Mouse (Mus musculus) limb, embryonic 11.5 days (tissue): ENCODE measurements around the gene AA467197. TPM values are rescaled to one million over a fixed set of nuclear protein-coding genes. Genes with fewer than 3 reads are reported as not detected.
A peak's percentile ranks its signal among the peaks of the same experiment; 100 is the strongest.

Experiments
- ATAC-seq: fragments of 200-750 bp; cut with Nextera tagmentation; 2 replicates; pipeline ENCODE4 v1.8.0; 2017; ENCODE audit warnings: low read depth; ENCODE audit not compliant: insufficient number of reproducible peaks, low FRiP score, low TSS enrichment
- DNase-seq: peaks from one replicate; pipeline ENCODE4 v3.0.0-alpha.2; 2015; ENCODE audit warnings: low spot score
- H3K27ac ChIP-seq: fragments of 300-500 bp; sonication (generic); replicated peaks from 2 replicates; pipeline ENCODE4 v1.5.1; 2014; ENCODE audit warnings: low read depth, mild to moderate bottlenecking, low read length
- H3K27me3 ChIP-seq: fragments of 300-500 bp; sonication (generic); 2 replicates; pipeline ENCODE4 v1.6.1; 2014; ENCODE audit warnings: mild to moderate bottlenecking, low read length, mixed read lengths; ENCODE audit not compliant: control insufficient read depth, insufficient read depth
- H3K36me3 ChIP-seq: fragments of 300-500 bp; sonication (generic); 2 replicates; pipeline ENCODE4 v1.6.1; 2014; ENCODE audit warnings: mild to moderate bottlenecking, low read length, moderate library complexity, mixed read lengths; ENCODE audit not compliant: control insufficient read depth, insufficient read depth
- H3K4me1 ChIP-seq: fragments of 300-500 bp; sonication (generic); 2 replicates; pipeline ENCODE4 v1.6.1; 2014; ENCODE audit warnings: low read length, mixed read lengths; ENCODE audit not compliant: control insufficient read depth, insufficient read depth
- H3K4me2 ChIP-seq: fragments of 300-500 bp; sonication (generic); 2 replicates; pipeline ENCODE4 v1.6.1; 2014; ENCODE audit warnings: low read depth, mild to moderate bottlenecking, moderate library complexity; ENCODE audit not compliant: severe bottlenecking
- H3K4me3 ChIP-seq: fragments of 300-500 bp; sonication (generic); 2 replicates; pipeline ENCODE4 v1.5.1; 2014; ENCODE audit warnings: low read depth, low read length
- H3K9ac ChIP-seq: fragments of 300-500 bp; sonication (generic); 2 replicates; pipeline ENCODE4 v1.6.1; 2014; ENCODE audit warnings: mild to moderate bottlenecking, low read length
- H3K9me3 ChIP-seq: fragments of 300-500 bp; sonication (generic); 2 replicates; pipeline ENCODE4 v1.6.1; 2016; ENCODE audit warnings: low read length; ENCODE audit not compliant: control insufficient read depth
- WGBS: fragments of 180-500 bp; shearing (Covaris S2); extraction: QIAGEN DNeasy Blood & Tissue Kit; methylation state at CpG from one replicate; pipeline ENCODE4 v1.1.7; 2014; 5-methylcytosine and 5-hydroxymethylcytosine counted together
- polyA plus RNA-seq: library from polyadenylated mRNA; unstranded; fragments of >200 nt; fragmentation: Nextera tagmentation; extraction: Ambion mirVana; gene quantifications from 2 replicates; pipeline ENCODE4 v1.2.1, GENCODE M21; 2014

Gene AA467197
- polyA plus RNA-seq: 0.35 and 0.48 TPM in 2 replicates

- Histone ChIP-seq H3K36me3 (peaks cover 2% of the 10 kb centered on the region; the same call in 1 of the 2 replicates), H3K4me1 (peaks cover 3% of the 10 kb centered on the region; the same call in 1 of the 2 replicates), H3K27ac (no peak within 1 kb of the TSS), H3K27me3 (no peaks in the 10 kb centered on the region; the same call in 1 of the 2 replicates), H3K4me3 (peak within 1 kb of the TSS; percentile 23), H3K9me3 (no peaks in the 10 kb centered on the region), H3K4me2 (peak within 1 kb of the TSS; percentile 66), H3K9ac (no peak within 1 kb of the TSS)
- DNase-seq: no peak
- 56% methylated on average over 3 of the region's 3 CpGs for WGBS
- no peak for ATAC-seq
Observed at GRCm38 (mm10) chr2:122636686-122637085, at the start of gene AA467197. Gene AA467197, plus strand, starts transcription at chr2:122636986.

GRCm38 (mm10) chr2:122587861-122588519, 48.8 kb upstream of the AA467197 start:
- Histone ChIP-seq H3K27ac (no peak overlapping the region), H3K4me1 (no peaks in the 10 kb centered on the region), H3K27me3 (no peaks in the 10 kb centered on the region), H3K9ac (no peak overlapping the region), H3K9me3 (no peaks in the 10 kb centered on the region), H3K4me3 (no peak overlapping the region), H3K36me3 (no peaks in the 10 kb centered on the region), H3K4me2 (no peak overlapping the region)
- ATAC-seq: no peak
- WGBS: 90% methylated on average over 8 of the region's 8 CpGs
- no peak for DNase-seq

- H3K27me3 ChIP-seq: no peaks in the 10 kb centered on the region
- H3K4me3 ChIP-seq: no peak overlapping the region
- H3K27ac ChIP-seq: no peak overlapping the region
- no peaks in the 10 kb centered on the region for H3K36me3 ChIP-seq
- no peak for DNase-seq
- no peak overlapping the region for H3K9ac ChIP-seq
- WGBS: 82% methylated on average over 1 of the region's 1 CpGs
- H3K4me2 ChIP-seq: no peak overlapping the region
- ATAC-seq: no peak
- no peaks in the 10 kb centered on the region for H3K4me1 ChIP-seq
- no peaks in the 10 kb centered on the region for H3K9me3 ChIP-seq
Observed at GRCm38 (mm10) chr2:122590351-122590750, 46.4 kb upstream of the AA467197 start.

- no peak overlapping the region for H3K4me2 ChIP-seq
- no peaks in the 10 kb centered on the region for H3K9me3 ChIP-seq
- H3K9ac ChIP-seq: no peak overlapping the region
- no peak for DNase-seq
- H3K4me1 ChIP-seq: no peaks in the 10 kb centered on the region
- WGBS: 72% methylated on average over 2 of the region's 2 CpGs
- H3K4me3 ChIP-seq: no peak overlapping the region
- no peaks in the 10 kb centered on the region for H3K36me3 ChIP-seq
- no peak overlapping the region for H3K27ac ChIP-seq
- H3K27me3 ChIP-seq: no peaks in the 10 kb centered on the region
- no peak for ATAC-seq
Observed at GRCm38 (mm10) chr2:122591213-122591612, 45.6 kb upstream of the AA467197 start.

- WGBS: 91% methylated on average over 16 of the region's 16 CpGs
- no peaks in the 10 kb centered on the region for H3K36me3 ChIP-seq
- no peak for ATAC-seq
Observed at GRCm38 (mm10) chr2:122595461-122595860, 41.3 kb upstream of the AA467197 start.

GRCm38 (mm10) chr2:122599736-122600135, 37.0 kb upstream of the AA467197 start:
- no peak for DNase-seq
- WGBS: 76% methylated on average over 2 of the region's 2 CpGs
- Histone ChIP-seq H3K36me3 (no peaks in the 10 kb centered on the region), H3K4me2 (no peak overlapping the region), H3K9me3 (no peaks in the 10 kb centered on the region), H3K9ac (no peak overlapping the region), H3K4me1 (no peaks in the 10 kb centered on the region), H3K4me3 (no peak overlapping the region), H3K27me3 (no peaks in the 10 kb centered on the region), H3K27ac (no peak overlapping the region)
- ATAC-seq: no peak

More at GRCm38 (mm10) chr2:122595461-122595860, 41.3 kb upstream of the AA467197 start:
- H3K4me3 ChIP-seq: no peak overlapping the region
- H3K27ac ChIP-seq: no peak overlapping the region
- no peak overlapping the region for H3K9ac ChIP-seq
- DNase-seq: no peak
- no peaks in the 10 kb centered on the region for H3K4me1 ChIP-seq
- no peaks in the 10 kb centered on the region for H3K9me3 ChIP-seq
- H3K4me2 ChIP-seq: no peak overlapping the region
- no peaks in the 10 kb centered on the region for H3K27me3 ChIP-seq

GRCm38 (mm10) chr2:122601354-122601753, 35.4 kb upstream of the AA467197 start:
- H3K4me2 ChIP-seq: no peak overlapping the region
- H3K9ac ChIP-seq: no peak overlapping the region
- ATAC-seq (no peak), DNase-seq (no peak)
- H3K4me1 ChIP-seq: no peaks in the 10 kb centered on the region
- no peaks in the 10 kb centered on the region for H3K27me3 ChIP-seq
- no peaks in the 10 kb centered on the region for H3K36me3 ChIP-seq
- H3K9me3 ChIP-seq: no peaks in the 10 kb centered on the region
- H3K27ac ChIP-seq: no peak overlapping the region
- H3K4me3 ChIP-seq: no peak overlapping the region
- 80% methylated on average over 2 of the region's 2 CpGs for WGBS

- Histone ChIP-seq H3K4me1 (no peaks in the 10 kb centered on the region), H3K4me2 (no peak overlapping the region), H3K36me3 (no peaks in the 10 kb centered on the region), H3K27me3 (0 out of 2 replicates have a peak, but pooled peaks cover 3% of the 10 kb centered on the region), H3K4me3 (no peak overlapping the region), H3K9ac (no peak overlapping the region), H3K9me3 (no peaks in the 10 kb centered on the region), H3K27ac (no peak overlapping the region)
- DNase-seq (no peak), ATAC-seq (no peak)
- 87% methylated on average over 5 of the region's 5 CpGs for WGBS
Observed at GRCm38 (mm10) chr2:122605829-122606228, 31.0 kb upstream of the AA467197 start.
